Mouse (Mus musculus) CH12.LX (cell line): Measurements from ENCODE around the gene Rapgef4.

Experiments used
- CTCF ChIP-seq, 2 experiments: IDR thresholded peaks in 1 of 2; conservative IDR thresholded peaks in 1 of 2; 2 replicates each; pipeline ENCODE4 v1.5.1; 2011 to 2012; ENCODE audit warnings: low read depth in 2 of 2, low read length in 2 of 2, improper control_type of control experiment in 1 of 2, inconsistent platforms in 1 of 2, mild to moderate bottlenecking in 1 of 2, moderate library complexity in 1 of 2
- EP300 ChIP-seq: IDR thresholded peaks from 2 replicates; pipeline ENCODE4 v1.6.1; 2011; ENCODE audit warnings: low read length, improper control_type of control experiment
- ZMIZ1 ChIP-seq: IDR thresholded peaks from 2 replicates; pipeline ENCODE4 v1.6.1; 2012; ENCODE audit warnings: low read depth, mild to moderate bottlenecking, inconsistent platforms, low read length, improper control_type of control experiment

- TF ChIP-seq CTCF (conservative IDR thresholded peaks at IDR 0.05 in 1 of 2, IDR thresholded peaks at IDR 0.05 in 1 of 2; ENCODE audit: low read depth in 2 of 2, low read length in 2 of 2) (no peak), ZMIZ1 (no peak), EP300 (no peak)
Measured at GRCm38 (mm10) chr2:72015366-72015765, 34.3 kb downstream of the Rapgef4 start.
